Mouse (Mus musculus): Measurements from ENCODE around the gene Olfr1040.
"Not testable (repeated sequence)": the region's sequence is repeated elsewhere in the genome, so short reads cannot be mapped to it uniquely, and the experiment has no call there.

Olfr1040 gene

DNA sequence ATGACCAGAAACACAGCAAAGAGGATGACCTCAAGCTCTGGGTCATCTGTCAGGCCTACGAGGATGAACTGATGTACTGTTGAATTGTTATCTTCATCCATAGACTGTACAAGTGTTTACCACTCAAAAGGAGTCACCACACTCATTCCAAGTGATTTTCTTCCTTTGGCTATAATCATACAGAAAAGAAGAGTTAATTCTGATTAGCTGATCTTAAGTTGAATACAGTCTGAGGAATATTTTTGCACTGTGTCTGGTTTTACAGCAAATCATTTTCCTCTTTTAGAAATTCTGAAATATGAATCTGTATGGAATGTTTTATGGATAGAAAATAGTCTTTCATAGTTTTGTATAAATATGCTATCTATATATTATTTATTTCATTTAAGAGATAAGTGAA, at the start of gene Olfr1040:
Olfr1040 (minus strand) TSS at position 101 of the 400 bp plus-strand sequence.
- DNase-seq (ENCODE audit: inconsistent ontology term), result no peak

DNA sequence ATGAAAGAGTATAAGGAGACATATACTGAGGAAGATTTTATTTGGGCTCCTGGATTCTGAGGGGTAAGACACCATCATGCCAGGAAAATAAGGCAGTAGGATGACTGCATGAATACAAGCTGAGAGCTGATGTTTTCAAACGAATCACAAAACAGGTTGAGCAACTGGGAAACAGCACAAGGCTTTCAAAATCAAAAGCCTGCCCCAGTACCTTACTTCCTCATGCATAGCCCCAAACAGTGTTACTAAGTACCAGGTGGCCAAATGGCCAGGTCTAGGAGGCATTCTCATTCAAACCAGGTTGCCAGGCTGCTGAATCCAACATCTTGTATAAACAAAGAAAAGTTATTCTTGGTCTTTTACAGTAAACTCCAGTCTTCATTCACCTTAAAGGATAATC, 49.3 kb upstream of the Olfr1040 start:
- DNase-seq (ENCODE audit: inconsistent ontology term), result no peak

DNA sequence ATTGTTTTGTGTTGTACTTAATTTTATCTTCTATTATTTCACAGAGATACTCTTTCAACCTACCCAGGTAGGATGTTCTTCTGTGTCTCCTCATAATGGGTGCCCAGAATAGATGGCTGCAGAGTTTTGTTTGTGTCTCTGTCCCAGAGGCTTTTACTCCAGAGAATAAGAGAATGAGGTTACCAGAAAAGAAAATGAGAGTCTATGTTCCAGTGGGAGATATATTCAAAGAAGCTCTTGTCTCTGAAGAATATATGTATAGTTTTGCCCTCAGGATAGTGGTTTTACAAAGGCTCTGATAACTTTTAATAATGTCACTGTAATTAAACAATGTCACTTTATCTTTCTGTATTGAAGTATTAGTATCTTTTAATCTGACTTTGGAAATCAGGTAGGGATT, 39.1 kb upstream of the Olfr1040 start, which contains the start of gene Olfr52:
Olfr52 (minus strand) TSS at position 101 of the 400 bp plus-strand sequence.
- no peak for DNase-seq (ENCODE audit: inconsistent ontology term)

DNA sequence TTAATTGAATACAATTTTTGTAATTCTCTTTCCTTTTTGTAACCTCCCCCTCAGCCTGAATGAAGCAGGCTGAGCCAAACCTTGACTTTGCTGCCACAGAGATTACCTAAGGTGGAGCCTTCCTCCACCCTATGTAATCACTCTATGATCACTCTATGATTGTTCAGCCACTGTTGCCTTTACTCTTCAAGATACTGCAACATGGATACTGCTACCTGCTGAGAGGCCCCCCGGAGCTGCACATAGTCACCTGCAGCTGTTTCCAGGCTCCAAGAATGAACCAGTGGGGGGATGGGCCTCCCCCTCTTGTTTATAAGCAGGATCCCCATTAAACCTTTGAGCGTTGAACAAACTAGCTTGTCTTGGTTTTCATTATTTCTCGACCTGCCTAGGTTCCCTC, 33.4 kb upstream of the Olfr1040 start:
- no peak for DNase-seq (ENCODE audit: inconsistent ontology term)

DNA sequence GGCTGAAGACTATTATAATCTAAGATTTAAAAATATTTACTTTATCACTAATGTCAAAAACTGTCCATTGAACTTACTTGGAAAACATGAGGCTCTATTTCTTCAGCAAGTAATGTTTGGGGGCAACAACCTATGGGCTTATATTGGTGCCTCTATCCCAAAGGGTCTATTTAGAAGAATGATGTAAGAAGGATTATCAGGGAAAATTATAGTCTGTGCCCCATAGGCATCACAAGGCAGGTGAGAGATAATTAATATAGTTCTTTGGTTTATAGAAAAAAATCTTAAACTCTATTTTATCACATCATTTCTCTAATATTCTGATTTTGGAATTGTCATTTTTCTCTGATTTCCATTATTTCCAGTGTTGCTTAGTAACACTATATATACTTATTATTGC, 31.2 kb upstream of the Olfr1040 start, which contains the start of gene Olfr1044:
Olfr1044 (minus strand) TSS at position 101 of the 400 bp plus-strand sequence.
- DNase-seq (ENCODE audit: inconsistent ontology term), result no peak

DNA sequence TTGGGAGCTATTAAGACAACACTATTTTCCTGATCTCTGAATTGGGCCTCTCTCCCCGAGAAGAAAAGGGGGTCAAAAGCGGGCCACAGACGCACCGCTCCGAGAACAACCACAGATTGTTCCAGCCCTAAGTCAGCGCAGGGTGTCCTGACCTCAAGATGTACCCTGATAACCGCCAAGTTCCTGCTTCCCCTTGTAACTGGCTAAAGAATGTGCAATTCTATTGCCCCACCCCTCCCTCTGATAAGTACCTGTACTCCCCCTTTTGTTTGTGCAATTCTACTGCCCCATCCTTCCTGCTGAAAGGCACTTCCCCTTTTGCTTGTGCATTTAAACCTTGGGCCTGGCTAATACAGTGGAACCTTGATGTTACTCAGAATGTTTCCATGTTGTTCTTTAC, 28.9 kb upstream of the Olfr1040 start:
- not testable (repeated sequence) for DNase-seq (ENCODE audit: inconsistent ontology term)

DNA sequence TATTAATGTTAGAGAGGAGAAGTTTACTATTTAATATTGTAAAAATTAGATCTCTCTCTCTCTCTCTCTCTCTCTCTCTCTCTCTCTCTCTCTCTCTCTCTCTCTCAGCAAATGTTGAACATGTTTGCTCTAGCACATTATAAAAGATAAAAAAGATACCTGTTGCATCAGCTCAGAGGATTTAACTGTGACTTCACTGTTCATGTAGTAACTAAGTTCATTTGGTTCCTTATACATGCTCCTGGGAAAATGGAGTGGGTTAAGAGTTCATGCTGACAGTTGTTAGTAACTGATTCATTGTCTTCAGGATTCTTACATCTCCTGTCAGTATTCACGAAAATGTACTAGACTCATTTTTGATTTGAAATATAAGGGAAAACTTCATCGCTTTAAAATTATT, 20.9 kb upstream of the Olfr1040 start, which contains the start of gene Olfr1043:
Olfr1043 (minus strand) TSS at position 101 of the 400 bp plus-strand sequence.
- no peak for DNase-seq (ENCODE audit: inconsistent ontology term)

DNA sequence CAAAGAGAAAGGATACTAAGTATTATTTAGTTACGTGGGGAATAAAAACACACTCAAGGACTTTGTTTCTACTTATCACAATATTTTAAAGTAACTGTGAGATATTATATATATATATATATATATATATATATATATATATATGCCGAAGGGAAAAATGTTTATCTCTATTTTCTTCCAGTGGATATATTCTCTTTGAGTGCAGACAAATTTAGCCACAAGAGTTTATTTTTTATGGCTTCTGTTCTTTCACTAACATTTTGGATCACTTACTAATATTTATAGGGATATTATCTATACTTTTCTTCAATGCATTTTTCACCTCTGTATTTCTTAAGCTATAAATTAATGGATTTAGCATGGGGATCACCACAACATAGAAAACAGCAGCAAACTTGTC, 15.2 kb upstream of the Olfr1040 start, which contains the start of gene Olfr1042:
Olfr1042 (minus strand) TSS at position 101 of the 400 bp plus-strand sequence.
- DNase-seq (ENCODE audit: inconsistent ontology term), result no peak

DNA sequence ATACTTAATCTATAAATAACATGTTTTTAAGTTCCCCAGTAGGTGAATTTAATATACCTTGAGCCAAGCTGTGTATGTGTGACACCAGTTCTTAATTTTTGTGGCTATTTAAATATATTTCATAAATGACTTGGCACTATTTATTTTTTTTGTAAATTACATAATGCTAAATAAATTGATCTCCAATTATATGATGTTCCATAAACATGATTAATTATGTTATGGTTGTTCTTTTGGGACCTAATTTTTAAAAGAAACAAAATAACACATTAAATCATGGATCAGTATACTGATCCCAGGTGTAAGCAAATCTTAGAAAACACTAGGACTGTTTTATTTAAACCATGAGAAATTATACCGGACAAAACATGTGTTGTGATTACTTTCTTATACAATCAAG, 10.7 kb downstream of the Olfr1040 start, which contains the start of gene Olfr1039:
Olfr1039 (minus strand) TSS at position 101 of the 400 bp plus-strand sequence.
- no peak for DNase-seq (ENCODE audit: inconsistent ontology term)

All from Muller cell, postnatal 12 days (primary cell).